Mouse (Mus musculus) lung, postnatal 36 days (tissue): ENCODE measurements around the gene Itgb3bp.

ENCODE experiments used
- DNase-seq: peaks from one replicate; pipeline ENCODE4 v3.0.0; 2022; ENCODE audit warnings: mixed read lengths

The Itgb3bp gene

GRCm38 (mm10) chr4:99929613-99930517 lies at the start of gene Itgb3bp:
Gene Itgb3bp (minus strand): TSS chr4:99929813.
- peak; percentile 74 for DNase-seq

- no peak for DNase-seq
These were observed 49.7 kb upstream of the Itgb3bp start for GRCm38 (mm10) chr4:99979326-99979725.

GRCm38 (mm10) chr4:99974375-99974774 lies 44.8 kb upstream of the Itgb3bp start:
- DNase-seq: no peak

GRCm38 (mm10) chr4:99973931-99974330 lies 44.3 kb upstream of the Itgb3bp start:
- no peak for DNase-seq

- DNase-seq: no peak
These were observed 43.3 kb upstream of the Itgb3bp start for GRCm38 (mm10) chr4:99972886-99973285.

- DNase-seq: peak; percentile 33
These were observed 40.5 kb upstream of the Itgb3bp start for GRCm38 (mm10) chr4:99970097-99970496.

GRCm38 (mm10) chr4:99969328-99969727 lies 39.7 kb upstream of the Itgb3bp start:
- peak; percentile 40 for DNase-seq

- DNase-seq: no peak
These were observed 36.9 kb upstream of the Itgb3bp start for GRCm38 (mm10) chr4:99966555-99966954.

- DNase-seq: no peak
These were observed 29.7 kb upstream of the Itgb3bp start for GRCm38 (mm10) chr4:99959308-99959707.

GRCm38 (mm10) chr4:99958084-99958815 lies 28.6 kb upstream of the Itgb3bp start:
- DNase-seq: no peak

- no peak for DNase-seq
These were observed 27.6 kb upstream of the Itgb3bp start for GRCm38 (mm10) chr4:99957186-99957585.

- no peak for DNase-seq
These were observed 25.8 kb upstream of the Itgb3bp start for GRCm38 (mm10) chr4:99955396-99955795.

GRCm38 (mm10) chr4:99953904-99954303 lies 24.3 kb upstream of the Itgb3bp start:
- DNase-seq: no peak

- DNase-seq: no peak
These were observed 18.3 kb upstream of the Itgb3bp start for GRCm38 (mm10) chr4:99947896-99948295.

- peak; percentile 38 for DNase-seq
These were observed 17.6 kb upstream of the Itgb3bp start for GRCm38 (mm10) chr4:99947192-99947591.

GRCm38 (mm10) chr4:99946516-99946915 lies 16.9 kb upstream of the Itgb3bp start:
- no peak for DNase-seq

GRCm38 (mm10) chr4:99945011-99945410 lies 15.4 kb upstream of the Itgb3bp start:
- no peak for DNase-seq

- DNase-seq: no peak
These were observed 15.0 kb upstream of the Itgb3bp start for GRCm38 (mm10) chr4:99944606-99945005.

GRCm38 (mm10) chr4:99941655-99942414 lies 12.2 kb upstream of the Itgb3bp start:
- DNase-seq: peak; percentile 81

- DNase-seq: peak; percentile 69
These were observed 10.3 kb upstream of the Itgb3bp start for GRCm38 (mm10) chr4:99939711-99940505.

GRCm38 (mm10) chr4:99936278-99936677 lies 6.7 kb upstream of the Itgb3bp start:
- DNase-seq: no peak

- peak; percentile 53 for DNase-seq
These were observed 5.2 kb upstream of the Itgb3bp start for GRCm38 (mm10) chr4:99934859-99935258.
